Mouse (Mus musculus) midbrain, embryonic 16.5 days (tissue): Measurements from ENCODE around the gene Cyp2c37. TPM values are rescaled to one million over a fixed set of nuclear protein-coding genes. Genes with fewer than 3 reads are reported as not detected.
"Not testable (repeated sequence)": the region's sequence is repeated elsewhere in the genome, so short reads cannot be mapped to it uniquely, and the experiment has no call there.

Source experiments
- ATAC-seq: fragments of 200-750 bp; cut with Nextera tagmentation; 2 replicates; pipeline ENCODE4 v1.8.0; 2017; ENCODE audit warnings: moderate TSS enrichment
- H3K27ac ChIP-seq: fragments of 300-500 bp; sonication (generic); 2 replicates; pipeline ENCODE4 v1.5.1; 2014; ENCODE audit warnings: mild to moderate bottlenecking, low read length, mixed read lengths
- H3K27me3 ChIP-seq: fragments of 300-500 bp; sonication (generic); 2 replicates; pipeline ENCODE4 v1.6.1; 2014; ENCODE audit warnings: low read depth, low read length, mixed read lengths; ENCODE audit not compliant: control insufficient read depth, insufficient read depth
- H3K36me3 ChIP-seq: fragments of 300-500 bp; sonication (generic); 2 replicates; pipeline ENCODE4 v1.6.1; 2014; ENCODE audit warnings: mild to moderate bottlenecking, low read length, moderate library complexity, mixed read lengths; ENCODE audit not compliant: control insufficient read depth, insufficient read depth
- H3K4me1 ChIP-seq: fragments of 300-500 bp; sonication (generic); 2 replicates; pipeline ENCODE4 v1.6.1; 2014; ENCODE audit warnings: mild to moderate bottlenecking, low read length, mixed read lengths; ENCODE audit not compliant: control insufficient read depth, insufficient read depth
- H3K4me2 ChIP-seq: fragments of 300-500 bp; sonication (generic); 2 replicates; pipeline ENCODE4 v1.6.1; 2014; ENCODE audit warnings: mild to moderate bottlenecking, low read length, mixed read lengths
- H3K4me3 ChIP-seq: fragments of 300-500 bp; sonication (generic); 2 replicates; pipeline ENCODE4 v1.5.1; 2014; ENCODE audit warnings: low read depth, mild to moderate bottlenecking, low read length, moderate library complexity, mixed read lengths
- H3K9ac ChIP-seq: fragments of 300-500 bp; sonication (generic); 2 replicates; pipeline ENCODE4 v1.6.1; 2014; ENCODE audit warnings: low read depth, low read length, mixed read lengths
- H3K9me3 ChIP-seq: fragments of 300-500 bp; sonication (generic); replicated peaks from 2 replicates; pipeline ENCODE4 v1.6.1; 2014; ENCODE audit warnings: mild to moderate bottlenecking, low read length, mixed read lengths; ENCODE audit not compliant: control insufficient read depth, poor library complexity, severe bottlenecking
- WGBS: fragments of 180-500 bp; shearing (Covaris S2); extraction: QIAGEN DNeasy Blood & Tissue Kit; methylation state at CpG from one replicate; pipeline ENCODE4 v1.1.7; 2014; 5-methylcytosine and 5-hydroxymethylcytosine counted together
- polyA plus RNA-seq: library from polyadenylated mRNA; unstranded; fragments of >200 nt; fragmentation: Nextera tagmentation; extraction: Ambion mirVana; gene quantifications from 2 replicates; pipeline ENCODE4 v1.2.1, GENCODE M21; 2015

Cyp2c37 gene
- polyA plus RNA-seq, result not detected in 2 replicates

GRCm38 (mm10) chr19:39992140-39992539, at the start of gene Cyp2c37:
Gene Cyp2c37, plus strand, starts transcription at chr19:39992424.
- H3K4me1 ChIP-seq, H3K9me3 ChIP-seq, H3K4me2 ChIP-seq, H3K4me3 ChIP-seq, H3K9ac ChIP-seq, ATAC-seq, H3K27ac ChIP-seq, H3K36me3 ChIP-seq, H3K27me3 ChIP-seq: not testable (repeated sequence)
- 95% methylated on average over 1 of the region's 1 CpGs for WGBS

DNA sequence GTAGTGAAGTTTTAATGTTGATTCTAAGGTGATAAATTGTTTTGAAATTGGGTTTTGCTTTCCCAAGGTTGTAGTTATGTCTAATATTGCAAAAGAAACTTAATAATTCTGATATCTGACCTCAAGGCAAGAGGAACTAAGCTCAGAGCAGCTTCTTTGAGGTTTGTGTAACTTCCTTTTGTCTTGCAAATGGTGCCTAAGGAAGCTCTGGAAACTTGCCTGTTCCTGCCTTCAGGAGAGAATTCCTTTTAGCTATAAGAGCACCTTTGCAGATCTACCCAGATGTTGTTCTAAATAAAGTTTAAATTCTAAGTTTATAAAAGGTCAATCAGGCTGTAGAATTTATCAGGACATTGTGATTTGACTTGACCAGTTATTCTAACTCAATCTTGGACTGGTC, 31.4 kb upstream of the Cyp2c37 start:
- H3K4me2 ChIP-seq, H3K36me3 ChIP-seq, H3K9me3 ChIP-seq, H3K27me3 ChIP-seq, H3K9ac ChIP-seq, H3K27ac ChIP-seq, ATAC-seq, H3K4me1 ChIP-seq, H3K4me3 ChIP-seq: not testable (repeated sequence)

DNA sequence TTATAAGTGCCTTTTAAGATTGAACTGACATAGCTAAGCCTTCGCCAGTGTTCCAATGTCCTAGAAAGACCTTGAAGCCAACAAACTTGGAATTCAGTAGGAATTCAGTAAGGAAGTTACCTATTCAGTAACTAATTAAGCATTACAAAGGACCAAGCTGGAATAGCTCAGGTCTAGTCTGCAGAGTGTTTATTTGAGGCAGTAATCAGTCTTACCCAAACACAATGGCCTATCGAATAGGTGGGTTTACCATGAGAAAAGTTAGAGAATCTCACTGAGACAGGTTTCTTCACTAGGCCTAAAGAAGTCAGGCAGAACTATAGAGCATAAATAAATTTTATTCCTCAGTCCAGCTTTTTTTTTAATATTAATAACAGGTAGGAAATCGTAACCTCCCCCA, 21.1 kb upstream of the Cyp2c37 start:
- not testable (repeated sequence) for H3K27me3 ChIP-seq, H3K27ac ChIP-seq, ATAC-seq, H3K9me3 ChIP-seq, H3K9ac ChIP-seq, H3K4me3 ChIP-seq, H3K36me3 ChIP-seq, H3K4me1 ChIP-seq, H3K4me2 ChIP-seq
- 92% methylated on average over 3 of the region's 3 CpGs for WGBS

- Histone ChIP-seq H3K9me3 (no peaks in the 10 kb centered on the region), H3K36me3 (no peaks in the 10 kb centered on the region), H3K27ac (no peak overlapping the region), H3K4me3 (no peak overlapping the region), H3K9ac (no peak overlapping the region), H3K4me2 (no peak overlapping the region), H3K27me3 (no peaks in the 10 kb centered on the region), H3K4me1 (no peaks in the 10 kb centered on the region)
- no peak for ATAC-seq
- 72% methylated on average over 2 of the region's 2 CpGs for WGBS
These were observed 2.8 kb upstream of the Cyp2c37 start for GRCm38 (mm10) chr19:39989471-39989870.

Other genes with a start within 250 kb of the Cyp2c37 start
- not detected in 2 replicates for gene Cyp2c40, start 179.6 kb upstream of the Cyp2c37 start, polyA plus RNA-seq
- not detected in 2 replicates for gene Cyp2c69, start 105.6 kb upstream of the Cyp2c37 start, polyA plus RNA-seq
- not detected in 2 replicates for gene Cyp2c54, start 81.4 kb downstream of the Cyp2c37 start, polyA plus RNA-seq
- gene Cyp2c50, start 97.3 kb downstream of the Cyp2c37 start, polyA plus RNA-seq, result not detected in 2 replicates
- gene Cyp2c70, start 194.9 kb downstream of the Cyp2c37 start, polyA plus RNA-seq, result not detected in 2 replicates